Mouse (Mus musculus) gastrocnemius, postnatal 4 days (tissue): ENCODE measurements at regions not wholly inside any gene's neighbourhood (a gene's known extent, or its start where the extent isn't known, plus 50 kb on each side); places are given as distances from the start of the nearest gene placed in this dataset.

ENCODE experiments used
- DNase-seq, 2 experiments: peaks; one replicate each; pipeline ENCODE4 v3.0.0; 2021 to 2022; ENCODE audit warnings: low spot score in 2 of 2, mixed read lengths in 2 of 2

- DNase-seq = no peak
Observed at GRCm38 (mm10) chr14:123219590-123219989, 235.8 kb upstream of the Tmtc4 start.

GRCm38 (mm10) chr14:123210241-123210640 is 226.4 kb upstream of the Tmtc4 start:
- no peak for DNase-seq

DNA sequence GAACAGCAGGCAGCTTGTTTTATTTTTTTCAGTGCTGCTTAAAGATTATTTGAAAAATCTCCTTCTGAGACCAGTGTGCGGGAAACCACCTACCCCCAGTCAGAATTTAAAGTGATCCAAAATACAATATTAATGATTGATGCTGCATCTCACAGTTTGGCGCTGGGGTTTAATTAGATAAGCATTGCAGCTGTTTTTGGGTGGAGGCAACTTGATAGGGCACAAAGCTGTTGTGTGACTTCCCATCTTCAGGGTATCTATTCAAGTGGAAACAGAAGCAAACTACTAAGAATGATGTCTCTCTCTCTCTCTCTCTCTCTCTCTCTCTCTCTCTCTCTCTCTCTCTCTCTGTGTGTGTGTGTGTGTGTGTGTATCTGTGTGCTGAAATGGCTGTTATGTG is 219.0 kb upstream of the Tmtc4 start:
- DNase-seq = no peak

- no peak for DNase-seq
Observed at GRCm38 (mm10) chr14:123202313-123202712, 218.5 kb upstream of the Tmtc4 start.

DNA sequence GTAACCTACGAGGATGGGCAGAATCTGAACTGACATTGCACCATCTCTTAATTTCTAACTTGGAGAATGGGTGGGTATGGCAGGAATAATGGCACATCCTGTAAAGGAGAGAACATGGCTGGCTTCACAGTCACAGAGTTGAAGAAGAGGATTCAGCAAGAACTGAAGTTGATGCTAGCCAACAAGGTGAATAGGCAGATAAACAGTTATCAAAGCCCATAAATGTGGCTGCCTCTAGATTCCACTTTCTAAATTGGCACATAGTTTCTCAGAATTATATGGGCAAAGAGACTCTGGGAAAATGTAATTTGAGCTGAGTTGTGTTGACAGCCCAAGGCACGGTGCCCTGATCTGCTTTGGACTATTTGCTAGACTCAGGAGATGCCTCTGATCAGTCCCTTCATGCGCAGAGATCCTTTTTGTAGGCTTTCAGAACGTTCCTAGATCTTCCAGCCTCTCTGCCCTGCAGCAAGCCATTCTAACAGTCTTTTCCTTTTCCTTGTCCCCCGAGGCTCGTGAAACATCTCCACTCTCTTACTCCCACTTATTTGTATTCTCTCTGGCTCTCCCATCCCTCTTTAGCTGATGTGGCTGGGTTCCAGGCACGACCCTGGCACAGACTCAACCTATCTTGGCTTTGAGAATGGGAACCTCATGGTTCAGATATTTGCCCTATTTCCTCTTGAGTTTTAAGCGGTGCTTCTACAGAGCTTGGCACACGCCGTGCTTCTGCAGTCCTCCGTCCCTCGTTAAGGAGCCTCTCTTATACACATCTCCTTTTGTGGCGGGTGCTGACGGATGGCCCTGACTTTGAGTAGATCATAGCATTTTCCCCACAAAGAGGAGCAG is 217.8 kb upstream of the Tmtc4 start:
- peak in 1 of 2 experiments; percentile 59 for DNase-seq

DNA sequence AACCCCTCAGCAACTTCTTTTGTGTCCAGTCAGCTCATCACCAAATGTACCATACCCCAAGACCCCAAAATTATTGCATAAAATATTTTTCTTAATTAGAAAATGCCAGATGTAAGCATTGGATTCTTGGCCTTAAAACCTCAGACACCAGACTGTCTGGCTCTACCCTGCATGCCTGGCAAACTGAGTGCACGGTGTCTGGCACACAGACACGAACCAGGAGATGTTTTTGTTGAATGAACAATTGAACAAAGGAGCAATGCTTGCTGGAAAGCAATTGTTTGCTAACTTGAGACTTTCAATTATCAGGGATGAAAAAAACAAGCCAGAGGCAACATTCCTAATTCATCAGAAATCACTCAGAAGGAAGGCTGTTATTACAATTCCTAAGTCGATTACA is 215.3 kb upstream of the Tmtc4 start:
- DNase-seq = no peak

GRCm38 (mm10) chr14:123192574-123192973 is 208.7 kb upstream of the Tmtc4 start:
- DNase-seq = no peak

DNA sequence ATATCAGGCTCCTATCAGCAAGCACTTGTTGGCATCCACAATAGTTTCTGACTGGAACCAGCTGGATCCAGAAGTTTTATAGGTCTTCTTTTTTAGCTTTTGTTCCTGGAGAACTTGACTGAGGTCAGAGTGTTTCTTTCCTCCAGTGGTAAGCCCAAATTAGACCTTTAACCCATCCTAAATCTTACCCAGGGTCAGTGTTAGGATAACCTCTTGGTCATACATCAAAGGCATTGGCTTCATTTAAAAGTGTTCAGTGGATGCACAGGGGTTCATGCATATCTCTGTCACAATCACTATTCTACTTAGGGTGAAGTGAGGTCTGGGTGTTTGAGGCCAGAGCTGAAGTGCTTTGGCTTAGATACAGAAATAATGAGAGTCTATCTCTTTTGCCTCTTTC is 206.9 kb upstream of the Tmtc4 start:
- no peak for DNase-seq

DNA sequence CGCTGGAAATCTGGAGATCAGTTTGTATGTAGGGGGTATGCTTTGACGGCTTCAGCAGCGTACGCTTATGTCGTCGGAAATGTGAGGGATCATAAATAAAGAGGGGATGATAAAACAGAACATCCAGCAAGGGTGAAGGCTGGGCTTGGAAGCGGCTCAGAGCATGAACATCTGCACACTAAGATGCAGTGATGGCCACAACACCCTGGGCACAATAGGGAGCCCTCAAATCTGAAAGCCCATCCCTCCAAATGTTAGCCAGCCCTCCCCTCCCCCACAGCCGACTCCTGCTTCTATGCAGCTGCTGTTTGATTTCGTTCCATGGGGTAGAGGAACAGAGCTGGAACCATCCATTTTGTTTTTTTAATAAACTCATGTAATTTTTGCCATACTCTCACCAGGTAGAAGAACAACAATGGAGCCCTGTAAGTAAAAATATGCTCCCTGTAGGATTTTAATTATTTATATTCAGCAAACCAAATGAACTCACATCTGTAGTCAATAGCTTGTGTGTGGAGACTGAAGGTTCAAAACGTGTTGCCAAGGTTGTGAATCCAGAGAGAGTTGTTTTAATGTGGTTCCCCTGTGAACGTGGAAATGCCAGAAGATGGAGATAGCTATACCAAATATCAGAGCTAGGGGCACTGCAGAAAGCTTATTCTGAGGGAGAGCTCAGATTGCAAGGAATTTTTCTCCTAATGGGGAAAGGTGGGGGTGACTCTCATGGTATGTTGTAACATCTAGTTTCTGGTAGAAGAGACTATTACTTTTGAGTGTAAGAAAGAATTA is 203.6 kb upstream of the Tmtc4 start:
- peak in 1 of 2 experiments; percentile 11 for DNase-seq

DNA sequence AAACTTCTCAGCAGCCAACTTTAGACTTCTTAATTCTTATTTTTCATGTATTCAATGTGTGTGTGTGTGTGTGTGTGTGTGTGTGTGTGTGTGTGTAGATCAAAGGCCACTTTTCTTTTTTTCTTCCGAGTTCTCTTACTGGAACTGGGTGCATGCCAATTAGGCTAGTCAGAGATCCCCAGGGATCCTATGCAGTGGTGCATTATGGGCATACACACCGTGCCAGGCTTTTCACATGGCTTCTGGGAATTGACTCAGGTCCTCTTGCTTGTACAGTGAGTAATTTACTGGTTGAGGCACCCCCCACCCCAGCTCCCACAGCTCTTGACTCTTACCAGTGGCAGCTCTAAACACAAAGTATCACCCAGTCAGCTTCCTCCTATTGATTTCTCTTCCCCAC is 189.3 kb upstream of the Tmtc4 start:
- no peak for DNase-seq

DNA sequence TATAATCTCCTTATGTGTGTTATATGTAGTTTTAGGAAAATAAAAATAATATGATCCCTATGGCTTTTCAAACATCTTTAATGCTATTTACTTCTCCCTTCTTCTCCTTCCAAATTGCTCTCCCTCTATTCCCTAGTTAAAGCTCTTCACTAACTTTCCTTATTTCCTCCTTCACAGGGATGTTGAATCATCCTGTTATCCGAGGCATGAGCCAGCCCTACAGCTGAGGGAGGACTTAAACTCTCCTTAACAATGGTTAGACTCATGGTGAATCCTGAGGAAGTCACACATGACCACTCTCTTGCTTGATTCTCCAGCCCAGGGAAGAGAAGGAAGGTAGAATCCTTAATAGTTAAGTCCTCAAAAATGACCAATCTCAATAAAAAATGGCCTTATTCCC is 188.0 kb upstream of the Tmtc4 start:
- DNase-seq = no peak

- DNase-seq = no peak
Observed at GRCm38 (mm10) chr14:123163842-123164241, 180.0 kb upstream of the Tmtc4 start.

DNA sequence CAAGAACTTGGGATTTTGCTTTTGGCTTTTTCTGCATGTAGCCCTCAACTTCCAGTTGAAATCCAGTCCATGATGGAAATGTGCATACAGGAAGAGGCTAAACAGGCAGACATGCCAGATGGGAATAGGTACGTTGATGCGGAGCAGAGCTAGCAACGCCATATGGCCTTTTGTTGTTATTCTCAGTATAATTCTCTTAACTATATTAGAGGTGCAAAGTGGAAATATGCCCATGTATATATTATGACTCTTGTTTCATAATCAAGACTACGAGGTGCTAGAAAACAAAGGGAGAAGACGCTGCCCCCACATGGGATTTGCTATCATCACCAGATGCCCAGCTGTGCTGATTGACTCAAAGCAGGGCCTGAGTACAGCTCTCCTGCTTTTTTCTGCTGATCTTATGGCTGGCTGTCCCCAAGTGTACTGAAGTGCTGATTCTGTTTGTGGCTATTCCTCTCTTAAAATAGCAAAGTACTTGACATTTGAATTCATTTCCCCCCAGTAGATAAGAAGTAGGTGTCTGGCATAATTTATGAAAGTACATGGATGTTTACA is 159.7 kb upstream of the Tmtc4 start:
- DNase-seq = no peak

DNA sequence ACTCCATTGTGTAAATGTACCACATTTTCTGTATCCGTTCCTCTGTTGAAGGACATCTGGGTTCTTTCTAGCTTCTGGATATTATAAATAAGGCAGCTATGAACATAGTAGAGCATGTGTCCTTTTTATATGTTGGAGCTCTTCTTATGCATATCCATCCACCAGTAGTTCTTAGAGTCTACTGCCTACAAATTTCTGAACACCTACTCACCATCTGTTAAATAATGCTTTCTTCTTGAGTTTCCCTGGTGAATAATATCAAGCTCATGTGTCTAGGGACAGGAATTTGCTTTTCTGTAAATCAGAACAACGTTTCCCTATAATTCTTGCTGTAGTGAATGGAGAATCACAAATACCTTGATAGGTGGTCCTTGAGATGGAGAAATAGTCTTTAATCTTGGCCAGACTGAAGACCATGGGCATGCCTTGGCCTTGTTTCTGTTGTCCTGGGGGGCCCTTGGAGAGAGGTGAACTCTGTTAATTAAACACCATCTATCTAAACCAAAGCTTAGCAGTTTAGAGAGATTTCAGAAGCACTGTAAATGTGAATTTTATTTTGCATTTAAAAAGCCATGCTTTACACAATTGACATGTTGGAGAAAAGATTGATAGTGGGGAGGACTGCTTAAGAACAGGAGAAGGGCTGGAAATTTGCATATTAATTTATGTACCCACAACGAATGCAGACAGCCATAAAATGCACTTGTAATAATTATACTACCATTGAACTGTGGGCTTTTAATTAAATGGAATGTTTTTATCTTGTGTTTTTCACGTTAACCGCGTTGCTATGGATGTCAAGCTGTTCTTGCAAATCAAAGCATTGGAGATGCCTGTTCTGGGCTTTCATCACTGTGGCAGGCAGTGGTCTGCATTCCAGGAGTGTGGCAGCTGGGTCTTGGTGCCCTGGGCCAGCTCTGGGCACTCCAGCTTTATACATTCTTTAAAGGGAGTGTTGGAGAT is 155.2 kb upstream of the Tmtc4 start:
- DNase-seq = no peak

- DNase-seq = no peak
Observed at GRCm38 (mm10) chr14:123133979-123134378, 150.1 kb upstream of the Tmtc4 start.

DNA sequence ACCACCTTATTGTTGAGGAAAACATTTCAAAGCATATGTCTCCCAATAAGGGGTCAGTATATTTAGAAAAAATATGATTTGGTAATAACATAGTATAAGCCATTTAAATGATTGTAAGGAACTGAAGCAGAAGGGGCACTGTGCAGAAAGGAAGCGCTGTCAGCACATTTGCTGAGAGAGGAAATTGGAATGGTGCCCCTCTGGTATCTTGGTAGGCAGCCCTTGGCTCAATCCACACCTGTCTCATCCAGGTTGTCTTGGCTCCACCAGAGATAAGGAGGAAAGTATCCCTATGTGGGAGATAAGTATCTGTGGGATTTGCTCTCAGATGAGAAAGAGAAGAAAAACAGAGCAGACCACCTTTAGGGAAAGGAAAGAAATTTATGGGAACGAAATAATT is 136.5 kb upstream of the Tmtc4 start:
- no peak for DNase-seq

DNA sequence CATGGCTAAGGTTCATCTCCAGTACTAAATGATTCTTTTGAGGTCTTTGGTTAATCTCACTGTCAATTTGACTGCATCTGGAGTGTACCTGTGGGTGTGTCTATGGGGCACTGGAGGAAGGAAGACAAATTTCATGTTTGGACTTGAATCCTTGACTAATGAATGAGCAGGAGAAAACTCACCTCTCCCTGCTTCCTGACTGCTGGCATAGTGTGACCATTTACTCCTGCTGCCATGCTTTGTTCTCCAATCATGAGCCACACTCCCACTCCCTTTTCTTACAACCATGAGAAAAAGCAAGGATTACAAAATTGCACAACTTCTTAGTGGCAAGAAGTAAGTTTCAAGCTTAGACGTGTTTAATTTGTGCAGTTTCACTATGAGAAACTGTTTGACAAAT is 132.5 kb upstream of the Tmtc4 start:
- DNase-seq = no peak

- DNase-seq = no peak
Observed at GRCm38 (mm10) chr14:123110533-123110932, 126.7 kb upstream of the Tmtc4 start.

DNA sequence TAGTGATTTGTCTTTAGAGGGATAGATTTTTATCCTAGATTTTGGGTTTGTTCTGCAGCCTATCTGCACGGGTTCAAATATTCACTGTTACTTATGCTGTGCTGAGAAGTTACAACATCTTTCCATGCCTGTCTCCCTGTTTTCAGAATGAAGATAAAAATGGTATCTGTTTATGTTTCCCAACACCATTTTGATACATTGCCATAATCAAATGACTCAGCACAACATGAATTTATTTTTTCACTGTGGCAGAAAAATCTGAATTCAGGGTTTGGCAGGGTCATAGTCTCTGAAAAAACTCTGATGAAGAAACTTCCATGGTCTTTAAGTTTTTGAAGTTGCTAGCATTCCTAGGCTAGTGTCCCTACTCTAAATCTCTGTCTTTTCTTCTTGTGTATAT is 116.5 kb upstream of the Tmtc4 start:
- DNase-seq = no peak

DNA sequence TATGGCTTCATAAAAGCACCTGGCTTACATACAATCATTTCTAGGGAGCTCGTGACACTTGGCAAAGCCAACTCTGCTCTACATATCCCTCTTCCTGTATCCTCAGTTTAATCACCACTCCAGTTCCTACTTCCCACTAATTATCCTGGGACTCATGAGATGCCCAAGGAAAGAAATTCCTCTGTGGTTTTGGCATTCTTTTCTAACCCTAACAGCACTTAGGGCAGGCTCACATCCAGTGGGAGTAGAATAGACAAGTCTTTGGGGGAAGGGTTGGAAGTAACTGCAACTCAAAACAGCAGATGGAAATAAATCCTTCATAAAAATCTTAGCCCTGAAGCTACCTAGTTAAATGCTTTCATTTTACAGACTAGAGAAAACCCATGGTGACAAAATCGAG is 112.3 kb upstream of the Tmtc4 start:
- DNase-seq = no peak

- no peak for DNase-seq
Observed at GRCm38 (mm10) chr14:123082065-123082464, 98.2 kb upstream of the Tmtc4 start.
